Mouse (Mus musculus) frontal cortex, postnatal 25 days (tissue): Measurements from ENCODE around the gene Pgr15l.
A peak's percentile ranks its signal among the peaks of the same experiment; 100 is the strongest.

Source experiments
- DNase-seq, 2 experiments: peaks; one replicate each; pipeline ENCODE4 v3.0.0; 2022; ENCODE audit warnings: low spot score in 2 of 2

Gene Pgr15l

DNA sequence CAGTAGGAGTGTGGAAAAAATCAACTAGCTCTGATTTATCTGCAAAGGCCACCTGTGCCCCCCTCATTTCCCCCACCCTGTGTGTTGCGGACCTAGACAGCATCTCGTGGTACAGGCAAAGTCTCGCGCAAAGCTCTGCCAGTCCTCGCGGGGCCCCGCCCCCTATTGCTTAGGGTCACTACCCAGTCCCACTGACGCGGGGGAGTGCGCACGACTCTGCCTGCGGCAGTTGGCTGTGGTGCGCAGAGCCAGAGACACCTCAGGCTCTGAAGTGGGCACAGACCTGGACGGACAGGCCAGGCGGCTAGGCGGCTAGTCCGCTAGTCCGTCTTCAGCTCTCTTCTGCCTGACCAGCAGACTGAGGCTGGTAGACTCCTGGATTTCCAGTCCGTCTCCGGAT, at the start of gene Pgr15l:
Gene Pgr15l, plus strand, starts transcription at position 228 of the 400 bp plus-strand sequence.
- no peak for DNase-seq

GRCm38 (mm10) chrX:97027540-97027939, 44.9 kb upstream of the Pgr15l start:
- no peak for DNase-seq

DNA sequence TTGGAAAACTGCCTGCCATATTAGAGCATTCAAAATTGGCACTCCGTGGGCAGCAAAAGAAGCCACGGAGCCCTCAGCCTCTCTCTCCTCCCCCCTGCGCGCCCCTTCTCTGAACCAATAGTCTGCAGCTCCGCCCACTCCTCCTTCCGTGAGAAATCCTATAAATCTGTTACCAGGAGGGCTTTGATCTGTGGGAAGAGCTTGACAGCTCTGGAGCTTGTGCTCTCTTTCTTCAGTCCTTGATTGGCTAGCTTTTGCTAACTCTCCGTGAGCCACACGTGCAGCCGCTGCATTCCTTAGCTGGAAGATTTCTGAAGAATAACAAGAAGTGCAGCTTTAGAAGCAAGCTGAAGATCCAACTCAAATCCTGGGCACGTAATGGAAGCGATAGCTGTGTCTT, 2.6 kb upstream of the Pgr15l start:
- DNase-seq, result peak in 1 of 2 experiments; percentile 3
